Mouse (Mus musculus) cerebellum, postnatal 14 days (tissue): ENCODE data around the gene Asic2.
A peak's percentile ranks its signal among the peaks of the same experiment; 100 is the strongest.

ENCODE experiments used
- DNase-seq, 2 experiments: peaks; one replicate each; pipeline ENCODE4 v3.0.0; 2021; ENCODE audit warnings: mixed read lengths in 2 of 2

The Asic2 gene

GRCm38 (mm10) chr11:81838426-81838825, 129.8 kb downstream of the Asic2 start:
- no peak for DNase-seq

GRCm38 (mm10) chr11:81832381-81832780, 135.9 kb downstream of the Asic2 start:
- DNase-seq = no peak

- no peak for DNase-seq
Measured at GRCm38 (mm10) chr11:81816531-81816930, 151.7 kb downstream of the Asic2 start.

GRCm38 (mm10) chr11:81814816-81815215, 153.4 kb downstream of the Asic2 start:
- DNase-seq = peak in 1 of 2 experiments; percentile 33

- no peak for DNase-seq
Measured at GRCm38 (mm10) chr11:81806905-81807659, 161.2 kb downstream of the Asic2 start.

GRCm38 (mm10) chr11:81803544-81803943, 164.7 kb downstream of the Asic2 start:
- DNase-seq = no peak

- peak; percentile 28 to 49 for DNase-seq
Measured at GRCm38 (mm10) chr11:81802614-81803013, 165.6 kb downstream of the Asic2 start.

GRCm38 (mm10) chr11:81800899-81801298, 167.4 kb downstream of the Asic2 start:
- no peak for DNase-seq

GRCm38 (mm10) chr11:81793588-81793987, 174.7 kb downstream of the Asic2 start:
- DNase-seq = no peak

GRCm38 (mm10) chr11:81791579-81791978, 176.7 kb downstream of the Asic2 start:
- no peak for DNase-seq

GRCm38 (mm10) chr11:81780596-81780995, 187.7 kb downstream of the Asic2 start:
- peak; percentile 76 to 82 for DNase-seq

- peak; percentile 85 to 88 for DNase-seq
Measured at GRCm38 (mm10) chr11:81779881-81780280, 188.4 kb downstream of the Asic2 start.

- no peak for DNase-seq
Measured at GRCm38 (mm10) chr11:81771195-81771895, 196.9 kb downstream of the Asic2 start.

GRCm38 (mm10) chr11:81769691-81770260, 198.5 kb downstream of the Asic2 start:
- DNase-seq = no peak

- DNase-seq = peak in 1 of 2 experiments; percentile 44
Measured at GRCm38 (mm10) chr11:81768305-81768704, 200.0 kb downstream of the Asic2 start.

GRCm38 (mm10) chr11:81767781-81768180, 200.5 kb downstream of the Asic2 start:
- DNase-seq = peak; percentile 81 to 82

GRCm38 (mm10) chr11:81765288-81765687, 203.0 kb downstream of the Asic2 start:
- no peak for DNase-seq

- no peak for DNase-seq
Measured at GRCm38 (mm10) chr11:81764778-81765177, 203.5 kb downstream of the Asic2 start.

- peak in 1 of 2 experiments; percentile 40 for DNase-seq
Measured at GRCm38 (mm10) chr11:81757221-81757620, 211.0 kb downstream of the Asic2 start.

GRCm38 (mm10) chr11:81750876-81751275, 217.4 kb downstream of the Asic2 start:
- DNase-seq = peak in 1 of 2 experiments; percentile 57

- DNase-seq = peak; percentile 52 to 76
Measured at GRCm38 (mm10) chr11:81750016-81750415, 218.2 kb downstream of the Asic2 start.

GRCm38 (mm10) chr11:81738995-81739394, 229.3 kb downstream of the Asic2 start:
- DNase-seq = no peak

- DNase-seq = no peak
Measured at GRCm38 (mm10) chr11:81737777-81738176, 230.5 kb downstream of the Asic2 start.

GRCm38 (mm10) chr11:81722071-81722470, 246.2 kb downstream of the Asic2 start:
- DNase-seq = no peak
